Mouse (Mus musculus): ENCODE data around the gene Cxcr5. TPM values are rescaled to one million over a fixed set of nuclear protein-coding genes. Genes with fewer than 3 reads are reported as not detected.

Gene Cxcr5
- total and polyA plus RNA-seq, 2 experiments from 2014 or later, result not detected

- H3K36me3 ChIP-seq (ENCODE audit: insufficient read depth, low read length), result no peaks in the 10 kb centered on the region
- peak overlapping the region; percentile 87 for H3K4me3 ChIP-seq (ENCODE audit: low read length)
- H3K27ac ChIP-seq, result peak overlapping the region; percentile 11; the same call in 1 of the 2 replicates
- ATAC-seq (no peak), DNase-seq (ENCODE audit: low spot score) (no peak)
- 16% methylated on average over 3 of the region's 3 CpGs for WGBS
- H3K4me2 ChIP-seq (ENCODE audit: low read depth, low read length), result peak overlapping the region; percentile 88
- no peak for TF ChIP-seq CTCF (IDR thresholded peaks at IDR 0.05; ENCODE audit: low read depth)
- no peaks in the 10 kb centered on the region for H3K27me3 ChIP-seq (ENCODE audit: insufficient read depth, low read length)
- H3K9ac ChIP-seq (replicated peaks; ENCODE audit: low read length), result peak overlapping the region; percentile 37; the same call in 1 of the 2 replicates
- no peaks in the 10 kb centered on the region for H3K9me3 ChIP-seq (ENCODE audit: low read length)
- H3K4me1 ChIP-seq (ENCODE audit: insufficient read depth, low read length), result peaks cover 56% of the 10 kb centered on the region
Observed at GRCm38 (mm10) chr9:44486335-44486734, 75.3 kb downstream of the Cxcr5 start.

DNA sequence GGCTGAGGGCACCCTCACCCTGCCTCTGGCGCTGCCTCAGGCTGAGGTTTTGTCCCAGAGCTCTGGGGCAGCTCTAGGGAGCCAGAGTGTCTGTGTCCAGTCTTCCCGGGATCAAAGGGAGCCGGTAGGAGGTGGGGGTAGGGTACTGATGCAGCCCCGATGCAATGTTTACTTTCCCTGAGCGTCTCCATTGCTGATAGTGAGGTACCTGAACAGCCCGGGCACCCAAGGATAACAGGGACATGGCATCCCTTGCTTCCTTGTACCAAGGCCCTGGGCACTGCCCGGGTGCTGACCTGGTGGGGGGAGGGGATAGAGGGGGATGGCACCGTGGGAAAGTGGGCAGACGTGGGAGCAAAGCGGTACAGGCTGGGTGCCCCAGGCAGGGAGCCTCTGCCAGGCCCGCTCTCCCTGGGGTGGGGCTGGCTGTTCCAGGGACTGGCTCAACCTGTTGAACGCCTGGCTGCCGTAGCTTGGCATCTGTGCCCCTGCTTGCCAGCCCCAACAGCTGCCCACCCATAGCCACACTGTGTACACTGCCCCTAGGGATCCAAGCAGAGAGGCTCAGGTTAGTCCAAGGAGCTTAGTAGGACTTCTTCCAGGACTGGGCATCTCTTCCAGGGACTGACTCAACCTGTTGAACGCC is 76.0 kb downstream of the Cxcr5 start:
- no peak for DNase-seq (ENCODE audit: low spot score)
- ATAC-seq, result no peak
- Histone ChIP-seq H3K27me3 (ENCODE audit: insufficient read depth, low read length) (no peaks in the 10 kb centered on the region), H3K4me2 (ENCODE audit: low read depth, low read length) (peak overlapping the region; percentile 88), H3K4me1 (ENCODE audit: insufficient read depth, low read length) (peaks cover 56% of the 10 kb centered on the region), H3K9ac (replicated peaks; ENCODE audit: low read length) (peak overlapping the region; percentile 98), H3K27ac (no peak overlapping the region), H3K36me3 (ENCODE audit: insufficient read depth, low read length) (no peaks in the 10 kb centered on the region), H3K9me3 (ENCODE audit: low read length) (no peaks in the 10 kb centered on the region), H3K4me3 (ENCODE audit: low read length) (peak overlapping the region; percentile 87)
- 15% methylated on average over 14 of the region's 14 CpGs for WGBS
- no peak for TF ChIP-seq CTCF (IDR thresholded peaks at IDR 0.05; ENCODE audit: low read depth)

- Histone ChIP-seq H3K9me3 (ENCODE audit: low read length) (no peaks in the 10 kb centered on the region), H3K36me3 (ENCODE audit: insufficient read depth, low read length) (no peaks in the 10 kb centered on the region), H3K27ac (no peak overlapping the region), H3K27me3 (ENCODE audit: insufficient read depth, low read length) (no peaks in the 10 kb centered on the region), H3K4me1 (ENCODE audit: insufficient read depth, low read length) (peaks cover 58% of the 10 kb centered on the region), H3K4me2 (ENCODE audit: low read depth, low read length) (peak overlapping the region; percentile 88), H3K4me3 (ENCODE audit: low read length) (peak overlapping the region; percentile 87), H3K9ac (replicated peaks; ENCODE audit: low read length) (peak overlapping the region; percentile 98)
- no peak for DNase-seq (ENCODE audit: low spot score)
- no peak for ATAC-seq
- TF ChIP-seq CTCF (IDR thresholded peaks at IDR 0.05; ENCODE audit: low read depth), result no peak
- 32% methylated on average over 6 of the region's 6 CpGs for WGBS
Observed at GRCm38 (mm10) chr9:44485105-44485515, 76.6 kb downstream of the Cxcr5 start.

- no peaks in the 10 kb centered on the region for H3K36me3 ChIP-seq (ENCODE audit: insufficient read depth, low read length)
- TF ChIP-seq CTCF (IDR thresholded peaks at IDR 0.05; ENCODE audit: low read depth), result no peak
- H3K9me3 ChIP-seq (ENCODE audit: low read length), result no peaks in the 10 kb centered on the region
- WGBS, result 18% methylated on average over 7 of the region's 7 CpGs
- ATAC-seq (no peak), DNase-seq (ENCODE audit: low spot score) (no peak)
- 0 out of 2 replicates have a peak overlapping the region, but pooled peaks have one; percentile 95 for H3K27ac ChIP-seq
- peak overlapping the region; percentile 98 for H3K9ac ChIP-seq (replicated peaks; ENCODE audit: low read length)
- H3K27me3 ChIP-seq (ENCODE audit: insufficient read depth, low read length), result no peaks in the 10 kb centered on the region
- peaks cover 58% of the 10 kb centered on the region for H3K4me1 ChIP-seq (ENCODE audit: insufficient read depth, low read length)
- H3K4me2 ChIP-seq (ENCODE audit: low read depth, low read length), result peak overlapping the region; percentile 88
- H3K4me3 ChIP-seq (ENCODE audit: low read length), result peak overlapping the region; percentile 87
Observed at GRCm38 (mm10) chr9:44484311-44485104, 77.2 kb downstream of the Cxcr5 start.

DNA sequence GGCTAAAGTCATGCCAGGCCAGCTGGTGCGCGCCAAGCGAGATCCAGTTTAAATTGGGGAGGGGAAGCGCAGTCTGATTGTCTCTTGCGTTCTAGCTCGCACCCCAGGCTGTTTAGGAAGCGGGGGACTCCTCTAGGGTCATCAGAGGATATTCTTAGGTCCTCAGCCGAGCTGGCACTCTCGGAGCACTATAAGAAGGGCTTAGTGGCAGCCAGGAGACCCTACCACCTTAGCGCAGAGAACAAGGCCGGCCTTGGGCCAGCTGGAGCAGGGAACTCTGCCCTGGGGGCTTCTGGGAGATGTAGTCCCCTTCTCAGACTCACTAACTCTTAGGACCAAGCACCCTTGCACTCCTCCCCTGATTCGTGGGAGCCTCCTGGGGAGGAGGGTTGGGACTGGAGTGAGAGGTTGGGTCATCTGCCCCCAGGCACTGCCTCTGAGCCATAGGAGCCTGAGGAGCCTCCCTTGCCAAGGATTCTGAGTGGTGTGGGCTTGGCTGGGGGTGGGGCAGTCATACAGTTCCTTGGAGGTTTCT is 78.1 kb downstream of the Cxcr5 start:
- DNase-seq (ENCODE audit: low spot score) (peak; percentile 81), ATAC-seq (peak; percentile 20; the same call in 1 of the 2 replicates)
- peak overlapping the region; percentile 95 for H3K27ac ChIP-seq
- no peaks in the 10 kb centered on the region for H3K9me3 ChIP-seq (ENCODE audit: low read length)
- no peak for TF ChIP-seq CTCF (IDR thresholded peaks at IDR 0.05; ENCODE audit: low read depth)
- no peaks in the 10 kb centered on the region for H3K27me3 ChIP-seq (ENCODE audit: insufficient read depth, low read length)
- 0% methylated on average over 12 of the region's 12 CpGs for WGBS
- H3K36me3 ChIP-seq (ENCODE audit: insufficient read depth, low read length), result no peaks in the 10 kb centered on the region
- peak overlapping the region; percentile 87 for H3K4me3 ChIP-seq (ENCODE audit: low read length)
- peak overlapping the region; percentile 98 for H3K9ac ChIP-seq (replicated peaks; ENCODE audit: low read length)
- H3K4me2 ChIP-seq (ENCODE audit: low read depth, low read length), result peak overlapping the region; percentile 88
- peaks cover 49% of the 10 kb centered on the region for H3K4me1 ChIP-seq (ENCODE audit: insufficient read depth, low read length)

DNA sequence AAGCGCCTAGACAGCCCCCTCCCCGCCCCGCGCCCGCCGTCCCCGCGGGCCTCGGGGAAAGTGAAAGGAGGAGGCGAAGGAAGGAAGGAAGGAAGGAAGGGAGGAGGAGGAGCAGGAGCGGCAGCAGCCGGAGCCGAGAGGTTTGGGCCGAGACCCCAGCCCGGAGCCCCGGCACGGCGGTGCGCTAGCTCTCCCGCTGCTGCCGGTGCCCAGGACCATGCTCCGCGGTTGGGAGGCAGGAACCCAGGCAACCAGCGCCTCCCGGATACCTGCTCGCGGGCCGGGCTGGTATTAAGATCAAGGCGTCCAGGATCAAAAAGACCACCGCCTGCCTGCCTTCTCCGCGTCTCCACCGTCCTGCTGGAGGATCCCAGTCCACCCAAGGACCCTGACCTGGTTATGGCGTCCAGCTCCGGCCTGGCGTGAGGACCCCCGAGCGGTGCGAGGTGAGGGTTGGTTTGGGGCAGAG is 78.6 kb downstream of the Cxcr5 start:
- H3K4me3 ChIP-seq (ENCODE audit: low read length), result peak overlapping the region; percentile 87
- WGBS, result under 1% methylated on average over 29 of the region's 39 CpGs
- no peaks in the 10 kb centered on the region for H3K36me3 ChIP-seq (ENCODE audit: insufficient read depth, low read length)
- H3K4me2 ChIP-seq (ENCODE audit: low read depth, low read length), result peak overlapping the region; percentile 88
- DNase-seq (ENCODE audit: low spot score), result no peak
- H3K9ac ChIP-seq (replicated peaks; ENCODE audit: low read length), result peak overlapping the region; percentile 98
- ATAC-seq, result no peak
- peak overlapping the region; percentile 95 for H3K27ac ChIP-seq
- peaks cover 44% of the 10 kb centered on the region for H3K4me1 ChIP-seq (ENCODE audit: insufficient read depth, low read length)
- TF ChIP-seq CTCF (IDR thresholded peaks at IDR 0.05; ENCODE audit: low read depth), result no peak
- no peaks in the 10 kb centered on the region for H3K27me3 ChIP-seq (ENCODE audit: insufficient read depth, low read length)
- no peaks in the 10 kb centered on the region for H3K9me3 ChIP-seq (ENCODE audit: low read length)
